8 mouse cellular contexts compared by ENCODE assay signal in genomic region chr4:106827738-106828361, GRCm38 (mm10). TPM values are rescaled to one million over a fixed set of nuclear protein-coding genes. Genes with fewer than 3 reads are reported as not detected.
A peak's percentile ranks its signal among the peaks of the same experiment; 100 is the strongest.
DNase-seq lines count a peak whose midpoint lies in the region; ATAC-seq and TF ChIP-seq lines count a peak whose summit lies in the region.

No protein-coding gene starts in this region.

- no peak overlapping the region for H3K27ac ChIP-seq in brown adipose tissue, adult 24 weeks (replicated peaks; ENCODE audit: low read depth, low read length)
- H3K27ac ChIP-seq in forebrain, embryonic 12.5 days, result no peak overlapping the region; the same call in 1 of the 2 replicates
- H3K27ac ChIP-seq in heart, embryonic 16.5 days (ENCODE audit: low read length), result 0 out of 2 replicates have a peak overlapping the region, but pooled peaks have one; percentile 3
- H3K27ac ChIP-seq in liver, embryonic 15.5 days (replicated peaks), result peak overlapping the region; percentile 9; the same call in 1 of the 2 replicates
- no peak overlapping the region; the same call in 1 of the 2 replicates for H3K27ac ChIP-seq in neural tube, embryonic 11.5 days (ENCODE audit: low read depth, low read length)
- peak overlapping the region; percentile 78 for H3K27ac ChIP-seq in stomach, postnatal 0 days (replicated peaks)

- peak; percentile 75 for ATAC-seq in forebrain, embryonic 12.5 days (ENCODE audit: low FRiP score)
- peak; percentile 80 for ATAC-seq in heart, embryonic 16.5 days (replicated peaks; ENCODE audit: extremely low read depth, insufficient read depth, low FRiP score)
- peak; percentile 76 for ATAC-seq in liver, embryonic 15.5 days (ENCODE audit: insufficient read depth)
- peak; percentile 68 for ATAC-seq in neural tube, embryonic 11.5 days (ENCODE audit: insufficient read depth, low FRiP score, low TSS enrichment)
- ATAC-seq in stomach, postnatal 0 days (ENCODE audit: low FRiP score, low TSS enrichment), result peak; percentile 87

- 1% methylated on average over 41 of the region's 42 CpGs for WGBS in forebrain, embryonic 12.5 days
- under 1% methylated on average over 41 of the region's 42 CpGs for WGBS in heart, embryonic 16.5 days
- whole genome bisulfite sequencing in liver, embryonic 15.5 days (ENCODE audit: insufficient replicate concordance), result under 1% methylated on average over 42 of the region's 42 CpGs
- 0% methylated on average over 42 of the region's 42 CpGs for WGBS in neural tube, embryonic 11.5 days
- under 1% methylated on average over 42 of the region's 42 CpGs for WGBS in stomach, postnatal 0 days

- DNase-seq in CD8-positive naive resting alpha-beta T cell, adult 2 months (ENCODE audit: low read depth in 2 of 2, low spot score in 2 of 2), result peak; percentile 95 to 96
- peak; percentile 68 to 89 for DNase-seq in kidney, postnatal 25 days
- DNase-seq in neural tube, embryonic 11.5 days (ENCODE audit: low spot score), result peak; percentile 72
- DNase-seq in stomach, postnatal 0 days (ENCODE audit: low spot score), result peak; percentile 87

- H3K9me3 ChIP-seq in forebrain, embryonic 12.5 days, result no peaks in the 10 kb centered on the region
- no peaks in the 10 kb centered on the region for H3K9me3 ChIP-seq in heart, embryonic 16.5 days (replicated peaks; ENCODE audit: control insufficient read depth, low read length)
- H3K9me3 ChIP-seq in liver, embryonic 15.5 days (replicated peaks), result no peaks in the 10 kb centered on the region
- H3K9me3 ChIP-seq in neural tube, embryonic 11.5 days (ENCODE audit: control insufficient read depth, low read length), result no peaks in the 10 kb centered on the region
- H3K9me3 ChIP-seq in stomach, postnatal 0 days (ENCODE audit: control insufficient read depth, low read length), result no peaks in the 10 kb centered on the region

- peaks cover 60% of the 10 kb centered on the region for H3K27me3 ChIP-seq in forebrain, embryonic 12.5 days
- 0 out of 2 replicates have a peak, but pooled peaks cover 2% of the 10 kb centered on the region for H3K27me3 ChIP-seq in heart, embryonic 16.5 days (ENCODE audit: control insufficient read depth, insufficient read depth, low read length)
- peaks cover 61% of the 10 kb centered on the region for H3K27me3 ChIP-seq in liver, embryonic 15.5 days
- H3K27me3 ChIP-seq in neural tube, embryonic 11.5 days (ENCODE audit: control insufficient read depth, insufficient read depth, low read length), result peaks cover 7% of the 10 kb centered on the region; the same call in 1 of the 2 replicates
- H3K27me3 ChIP-seq in stomach, postnatal 0 days (ENCODE audit: control insufficient read depth, insufficient read depth, low read length), result no peaks in the 10 kb centered on the region

- H3K9ac ChIP-seq in forebrain, embryonic 12.5 days, result peak overlapping the region; percentile 51
- peak overlapping the region; percentile 68 for H3K9ac ChIP-seq in heart, embryonic 16.5 days (ENCODE audit: low read length)
- peak overlapping the region; percentile 26; the same call in 1 of the 2 replicates for H3K9ac ChIP-seq in liver, embryonic 15.5 days
- peak overlapping the region; percentile 58 for H3K9ac ChIP-seq in neural tube, embryonic 11.5 days (ENCODE audit: low read length)
- H3K9ac ChIP-seq in stomach, postnatal 0 days (ENCODE audit: low read length), result peak overlapping the region; percentile 52

- no peaks in the 10 kb centered on the region for H3K4me1 ChIP-seq in brown adipose tissue, adult 24 weeks (ENCODE audit: control insufficient read depth, insufficient read depth, insufficient read length, low read length)
- peaks cover 14% of the 10 kb centered on the region for H3K4me1 ChIP-seq in forebrain, embryonic 12.5 days
- peaks cover 7% of the 10 kb centered on the region for H3K4me1 ChIP-seq in heart, embryonic 16.5 days (ENCODE audit: control insufficient read depth, insufficient read depth, low read length)
- peaks cover 45% of the 10 kb centered on the region for H3K4me1 ChIP-seq in liver, embryonic 15.5 days (replicated peaks)
- H3K4me1 ChIP-seq in neural tube, embryonic 11.5 days (ENCODE audit: control insufficient read depth, insufficient read depth, low read length), result peaks cover 12% of the 10 kb centered on the region; the same call in 1 of the 2 replicates
- H3K4me1 ChIP-seq in stomach, postnatal 0 days (replicated peaks; ENCODE audit: control insufficient read depth, insufficient read depth), result peaks cover 9% of the 10 kb centered on the region; the same call in 1 of the 2 replicates

- TF ChIP-seq CTCF in stomach, postnatal 0 days (IDR thresholded peaks at IDR 0.05; ENCODE audit: low read depth), result peak; percentile 74

- peak overlapping the region; percentile 63 for H3K4me2 ChIP-seq in forebrain, embryonic 12.5 days
- H3K4me2 ChIP-seq in heart, embryonic 16.5 days (ENCODE audit: low read depth, low read length), result peak overlapping the region; percentile 90
- peak overlapping the region; percentile 80 for H3K4me2 ChIP-seq in liver, embryonic 15.5 days
- H3K4me2 ChIP-seq in neural tube, embryonic 11.5 days (ENCODE audit: low read depth), result peak overlapping the region; percentile 57
- H3K4me2 ChIP-seq in stomach, postnatal 0 days (replicated peaks; ENCODE audit: low read depth), result peak overlapping the region; percentile 62

- no peak for TF ChIP-seq EP300 in stomach, postnatal 0 days (optimal IDR thresholded peaks at IDR 0.05)

- H3K4me3 ChIP-seq in brown adipose tissue, adult 24 weeks (ENCODE audit: insufficient read depth, low read depth, low read length), result peak overlapping the region; percentile 50
- peak overlapping the region; percentile 33 for H3K4me3 ChIP-seq in forebrain, embryonic 12.5 days (replicated peaks)
- peak overlapping the region; percentile 58 for H3K4me3 ChIP-seq in heart, embryonic 16.5 days (ENCODE audit: low read length)
- peak overlapping the region; percentile 46 for H3K4me3 ChIP-seq in liver, embryonic 15.5 days (replicated peaks)
- H3K4me3 ChIP-seq in neural tube, embryonic 11.5 days (ENCODE audit: low read depth, low read length), result peak overlapping the region; percentile 27
- peak overlapping the region; percentile 35 for H3K4me3 ChIP-seq in stomach, postnatal 0 days (ENCODE audit: low read depth, low read length)

- no peaks in the 10 kb centered on the region for H3K36me3 ChIP-seq in forebrain, embryonic 12.5 days (replicated peaks)
- H3K36me3 ChIP-seq in heart, embryonic 16.5 days (ENCODE audit: control insufficient read depth, insufficient read depth), result no peaks in the 10 kb centered on the region
- no peaks in the 10 kb centered on the region for H3K36me3 ChIP-seq in liver, embryonic 15.5 days (replicated peaks)
- no peaks in the 10 kb centered on the region for H3K36me3 ChIP-seq in neural tube, embryonic 11.5 days (ENCODE audit: control insufficient read depth, insufficient read depth, low read length)
- H3K36me3 ChIP-seq in stomach, postnatal 0 days (ENCODE audit: control insufficient read depth, insufficient read depth, low read length), result no peaks in the 10 kb centered on the region

RNA-seq across cellular contexts. Expression of gene Acot11, which starts 23.1 kb away (rescaled TPM):
- 278 and 386 TPM in 2 replicates for polyA plus RNA-seq in brown adipose tissue, adult 24 weeks (2012; ENCODE audit: insufficient read depth, insufficient read length, missing spikeins)
- 1.4 TPM in 2 replicates for polyA plus RNA-seq in forebrain, embryonic 12.5 days (2016; fragmentation: Nextera tagmentation; extraction: Ambion mirVana)
- polyA plus RNA-seq in heart, embryonic 16.5 days (2015; fragmentation: Nextera tagmentation; extraction: Ambion mirVana), result 7.9 and 8.1 TPM in 2 replicates
- 4.7 and 6.4 TPM in 2 replicates for polyA plus RNA-seq in liver, embryonic 15.5 days (2015; fragmentation: Nextera tagmentation; extraction: Ambion mirVana)
- 1.4 and 1.8 TPM in 2 replicates for polyA plus RNA-seq in neural tube, embryonic 11.5 days (2014; fragmentation: Nextera tagmentation; extraction: Ambion mirVana)
- 2.8 and 3.1 TPM in 2 replicates for polyA plus RNA-seq in stomach, postnatal 0 days (2015; fragmentation: Nextera tagmentation; extraction: Ambion mirVana)

Comparison
In these comparisons a context has a peak if more than half of its experiments do, and no peak if none do; other contexts are left out.
1. H3K27ac ChIP-seq: peak in heart, embryonic 16.5 days (single experiment), liver, embryonic 15.5 days (single experiment) and stomach, postnatal 0 days (single experiment); none in brown adipose tissue, adult 24 weeks (single experiment), forebrain, embryonic 12.5 days (single experiment) and neural tube, embryonic 11.5 days (single experiment).
2. RNA of gene Acot11, which starts 23.1 kb away (polyA plus RNA-seq): 278 to 386 TPM in brown adipose tissue, adult 24 weeks; 7.9 to 8.1 TPM in heart, embryonic 16.5 days, 4.7 to 6.4 TPM in liver, embryonic 15.5 days, 2.8 to 3.1 TPM in stomach, postnatal 0 days, 1.4 TPM in forebrain, embryonic 12.5 days and 1.4 to 1.8 TPM in neural tube, embryonic 11.5 days; every median in the first group is over 10 times any median in the second.
3. Peak in every context shown above with its lines, with median percentiles within 50 percentile points of each other: DNase-seq, H3K4me3 ChIP-seq, ATAC-seq, H3K4me2 ChIP-seq and H3K9ac ChIP-seq.